Mouse (Mus musculus) cerebellum, adult 11 months (tissue): ENCODE measurements at regions not wholly inside any gene's neighbourhood (a gene's known extent, or its start where the extent isn't known, plus 50 kb on each side); places are given as distances from the start of the nearest gene placed in this dataset.

Experiments
- DNase-seq: peaks from one replicate; pipeline ENCODE4 v3.0.0; 2022

- no peak for DNase-seq
Measured at GRCm38 (mm10) chr10:19127581-19128291, 112.3 kb upstream of the Tnfaip3 start.

- no peak for DNase-seq
Measured at GRCm38 (mm10) chr10:19126922-19127321, 111.5 kb upstream of the Tnfaip3 start.

GRCm38 (mm10) chr10:19126438-19126837 lies 111.0 kb upstream of the Tnfaip3 start:
- no peak for DNase-seq

GRCm38 (mm10) chr10:19123691-19124090 lies 108.2 kb upstream of the Tnfaip3 start:
- DNase-seq: no peak

GRCm38 (mm10) chr10:19122221-19122620 lies 106.8 kb upstream of the Tnfaip3 start:
- no peak for DNase-seq

- no peak for DNase-seq
Measured at GRCm38 (mm10) chr10:19119281-19120049, 104.0 kb upstream of the Tnfaip3 start.

- DNase-seq: no peak
Measured at GRCm38 (mm10) chr10:19118569-19119280, 103.3 kb upstream of the Tnfaip3 start.

- no peak for DNase-seq
Measured at GRCm38 (mm10) chr10:19117071-19117605, 101.7 kb upstream of the Tnfaip3 start.

- DNase-seq: no peak
Measured at GRCm38 (mm10) chr10:19112459-19112858, 97.0 kb upstream of the Tnfaip3 start.

GRCm38 (mm10) chr10:19105231-19105681 lies 89.8 kb upstream of the Tnfaip3 start:
- no peak for DNase-seq

- DNase-seq: no peak
Measured at GRCm38 (mm10) chr10:19104671-19105203, 89.3 kb upstream of the Tnfaip3 start.

GRCm38 (mm10) chr10:19099369-19100285 lies 84.2 kb upstream of the Tnfaip3 start:
- DNase-seq: no peak

GRCm38 (mm10) chr10:19094297-19094696 lies 78.8 kb upstream of the Tnfaip3 start:
- no peak for DNase-seq

- no peak for DNase-seq
Measured at GRCm38 (mm10) chr10:19093689-19094088, 78.2 kb upstream of the Tnfaip3 start.

- DNase-seq: no peak
Measured at GRCm38 (mm10) chr10:19091949-19092348, 76.5 kb upstream of the Tnfaip3 start.

- no peak for DNase-seq
Measured at GRCm38 (mm10) chr10:19091110-19091509, 75.7 kb upstream of the Tnfaip3 start.

- no peak for DNase-seq
Measured at GRCm38 (mm10) chr10:19086995-19087394, 71.5 kb upstream of the Tnfaip3 start.

- DNase-seq: no peak
Measured at GRCm38 (mm10) chr10:19082136-19082535, 66.7 kb upstream of the Tnfaip3 start.

GRCm38 (mm10) chr10:19078047-19078446 lies 62.6 kb upstream of the Tnfaip3 start:
- no peak for DNase-seq

GRCm38 (mm10) chr10:19068377-19068776 lies 52.9 kb upstream of the Tnfaip3 start:
- no peak for DNase-seq

GRCm38 (mm10) chr10:19067623-19068022 lies 52.2 kb upstream of the Tnfaip3 start:
- DNase-seq: no peak

- no peak for DNase-seq
Measured at GRCm38 (mm10) chr10:19066821-19067350, 51.4 kb upstream of the Tnfaip3 start.
